Mouse (Mus musculus) E14TG2a.4 (cell line): Measurements from ENCODE around the gene Gm13769.
"Not testable (repeated sequence)": the region's sequence is repeated elsewhere in the genome, so short reads cannot be mapped to it uniquely, and the experiment has no call there.

Experiments used
- CTCF ChIP-seq: conservative IDR thresholded peaks from 2 replicates; pipeline ENCODE4 v1.5.1; 2014; ENCODE audit warnings: low read length
- NANOG ChIP-seq: IDR thresholded peaks from 2 replicates; pipeline ENCODE4 v1.6.1; 2014; ENCODE audit warnings: borderline replicate concordance, low read length, mixed read lengths

- TF ChIP-seq CTCF, NANOG: not testable (repeated sequence)
These were observed 38.2 kb downstream of the Gm13769 start for GRCm38 (mm10) chr2:90360199-90360598.
